Mouse (Mus musculus): ENCODE data around the gene Olfr723.
"Not testable (repeated sequence)": the region's sequence is repeated elsewhere in the genome, so short reads cannot be mapped to it uniquely, and the experiment has no call there.

DNA sequence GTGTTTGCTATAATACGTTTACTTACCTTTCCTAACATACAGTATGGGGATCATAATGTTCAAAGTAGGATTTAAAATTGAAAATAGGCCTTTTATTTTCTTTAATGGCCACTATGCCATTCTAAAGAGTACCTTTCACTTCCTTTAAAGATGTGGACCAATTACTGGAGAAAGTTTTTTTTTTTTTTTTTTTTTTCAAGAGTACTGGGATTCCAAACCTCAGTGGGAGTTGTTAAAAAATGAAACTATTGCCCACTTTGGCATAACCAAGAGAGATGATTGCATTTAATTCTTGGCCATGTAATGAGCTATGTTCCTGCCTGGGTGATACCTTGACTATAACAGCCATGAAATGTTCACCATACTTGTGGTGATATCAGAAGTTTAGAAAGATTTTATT is 31.6 kb upstream of the Olfr723 start, which contains the start of gene Olfr724:
- not testable (repeated sequence) for TF ChIP-seq USF1 (IDR thresholded peaks at IDR 0.05; ENCODE audit: low read depth); POLR2A (IDR thresholded peaks at IDR 0.05; ENCODE audit: insufficient read length, low read depth); REST (IDR thresholded peaks at IDR 0.05; ENCODE audit: insufficient read depth, insufficient read length); MAX (IDR thresholded peaks at IDR 0.05; ENCODE audit: low read depth); MYOG (IDR thresholded peaks at IDR 0.05; ENCODE audit: control insufficient read depth in 1 of 3, insufficient read depth in 1 of 3, insufficient read length in 2 of 3, low read depth in 2 of 3); MYOD1 (IDR thresholded peaks at IDR 0.05; ENCODE audit: control insufficient read depth in 1 of 3, insufficient read length in 2 of 3, low read depth in 2 of 3); POLR2AphosphoS2 (IDR thresholded peaks at IDR 0.05; ENCODE audit: insufficient read length, low read depth); CEBPB (IDR thresholded peaks at IDR 0.05; ENCODE audit: insufficient read depth, poor library complexity, severe bottlenecking); TCF3 (IDR thresholded peaks at IDR 0.05; ENCODE audit: insufficient read length, low read depth)
